Mouse (Mus musculus) G1E-ER4 (cell line): Measurements from ENCODE around the gene Slc52a3. TPM values are rescaled to one million over a fixed set of nuclear protein-coding genes. Genes with fewer than 3 reads are reported as not detected.

Source experiments
- GATA1 ChIP-seq: IDR thresholded peaks from one replicate; pipeline ENCODE4 v1.8.0; 2012; ENCODE audit warnings: low read length, inconsistent platforms
- polyA plus RNA-seq: library from polyadenylated mRNA; stranded (reverse); fragments of >175 nt; gene quantifications from 2 replicates; pipeline ENCODE4 v1.2.3, GENCODE M21; 2012

Slc52a3 gene
- polyA plus RNA-seq, 1 experiment, result not detected

GRCm38 (mm10) chr2:152010251-152010650 is 13.9 kb downstream of the Slc52a3 start:
- TF ChIP-seq GATA1, result no peak

DNA sequence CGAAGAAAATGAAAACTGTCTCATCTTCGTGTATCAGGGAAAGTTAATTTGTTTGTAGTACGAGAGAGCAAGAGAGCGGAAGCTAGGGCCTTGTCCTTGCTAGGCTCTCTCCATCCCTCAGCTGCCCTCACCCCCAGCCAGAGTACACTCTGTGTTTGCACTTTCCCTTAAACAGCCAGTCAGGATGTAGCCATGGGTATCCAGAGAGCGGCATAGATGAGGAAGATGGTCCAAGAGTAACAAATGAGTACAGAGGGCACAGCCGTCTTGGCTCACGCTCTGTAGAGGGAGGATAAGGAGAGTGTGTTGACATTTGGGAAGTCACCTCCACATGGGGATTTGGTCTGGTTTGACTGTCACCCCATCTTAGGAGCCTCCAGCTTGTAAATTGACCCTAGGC is 14.3 kb downstream of the Slc52a3 start:
- no peak for TF ChIP-seq GATA1

GRCm38 (mm10) chr2:152011724-152012123 is 15.4 kb downstream of the Slc52a3 start:
- TF ChIP-seq GATA1, result no peak

GRCm38 (mm10) chr2:152012222-152012621 is 15.9 kb downstream of the Slc52a3 start:
- no peak for TF ChIP-seq GATA1

- no peak for TF ChIP-seq GATA1
Observed at GRCm38 (mm10) chr2:152012701-152013100, 16.4 kb downstream of the Slc52a3 start.

DNA sequence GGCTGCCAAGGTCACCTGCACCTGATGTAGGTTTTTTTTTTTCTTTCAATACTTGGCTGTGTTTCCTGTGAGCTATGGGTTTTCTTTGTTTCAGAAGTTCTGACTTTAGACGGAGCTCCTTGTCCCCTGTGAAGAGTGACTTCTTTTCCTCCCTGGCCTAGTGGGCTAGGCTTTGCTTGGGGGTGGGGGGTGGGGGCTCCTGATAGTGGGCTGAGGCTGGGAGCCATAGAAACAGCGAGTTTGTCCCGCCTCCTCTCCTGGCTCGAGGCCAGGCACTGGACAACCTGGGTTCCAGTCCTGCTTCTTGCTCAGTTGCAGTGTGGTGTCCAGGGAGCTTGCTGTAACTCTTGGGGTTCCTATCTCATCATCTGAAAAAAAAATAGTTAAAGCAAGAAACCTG is 19.7 kb downstream of the Slc52a3 start:
- no peak for TF ChIP-seq GATA1

DNA sequence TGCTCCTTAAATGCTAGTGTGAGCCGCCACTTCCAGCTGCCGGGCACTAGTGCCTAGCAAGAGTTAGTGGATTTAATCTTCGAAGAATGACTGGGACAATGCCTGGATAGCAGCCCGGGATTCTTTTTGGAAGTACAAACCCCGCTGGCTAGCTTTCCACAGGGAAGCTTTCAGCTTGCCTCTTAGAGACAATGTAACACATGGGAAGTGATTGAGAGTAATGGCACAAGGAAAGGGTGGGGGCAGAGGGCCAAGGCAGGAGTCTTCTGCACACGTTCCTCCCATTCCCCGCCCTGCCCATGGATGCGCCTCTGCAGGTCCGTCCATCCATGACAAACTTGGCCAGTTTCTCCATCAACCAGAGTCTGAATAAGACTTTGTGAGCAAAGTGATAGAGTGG is 20.4 kb downstream of the Slc52a3 start:
- no peak for TF ChIP-seq GATA1

DNA sequence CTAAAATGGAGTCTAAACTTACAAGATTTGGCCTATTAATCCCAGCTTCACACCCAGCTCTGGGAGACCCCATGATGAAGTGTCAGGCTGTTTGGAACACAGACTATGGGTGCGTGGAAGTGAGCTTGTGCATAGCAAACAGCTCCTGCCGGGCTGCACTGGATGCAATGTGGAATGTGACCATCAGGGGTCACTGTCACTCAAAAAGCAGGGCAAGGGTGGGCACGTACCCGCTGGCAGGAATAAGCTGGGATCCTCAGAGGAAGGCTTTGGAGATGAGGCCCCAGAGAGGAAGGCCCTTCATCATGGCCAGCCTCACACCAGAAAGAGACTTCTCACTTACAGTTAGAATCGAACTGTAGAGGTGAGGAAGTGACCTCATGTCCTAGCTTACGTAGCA is 23.9 kb downstream of the Slc52a3 start:
- TF ChIP-seq GATA1, result no peak

DNA sequence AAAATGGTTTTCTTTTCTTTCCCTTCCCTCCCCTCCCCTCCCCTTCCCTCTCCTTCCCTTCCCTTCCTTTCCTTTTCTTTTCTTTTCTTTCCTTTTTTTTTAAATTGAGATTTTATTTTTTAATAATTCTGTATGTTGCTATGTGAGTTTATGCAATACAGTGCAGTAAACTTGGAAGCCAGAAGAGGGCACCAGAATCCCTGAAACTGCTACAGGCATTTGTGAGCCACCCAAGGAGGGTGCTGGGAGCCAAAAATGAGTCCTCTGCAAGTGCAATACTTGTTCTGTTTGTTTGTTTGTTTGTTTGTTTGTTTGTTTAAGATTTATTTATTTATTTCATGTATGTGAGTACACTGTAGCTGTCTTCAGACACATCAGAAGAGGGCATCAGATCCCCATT is 25.7 kb downstream of the Slc52a3 start:
- no peak for TF ChIP-seq GATA1

- no peak for TF ChIP-seq GATA1
Observed at GRCm38 (mm10) chr2:152024883-152025422, 28.6 kb downstream of the Slc52a3 start.

DNA sequence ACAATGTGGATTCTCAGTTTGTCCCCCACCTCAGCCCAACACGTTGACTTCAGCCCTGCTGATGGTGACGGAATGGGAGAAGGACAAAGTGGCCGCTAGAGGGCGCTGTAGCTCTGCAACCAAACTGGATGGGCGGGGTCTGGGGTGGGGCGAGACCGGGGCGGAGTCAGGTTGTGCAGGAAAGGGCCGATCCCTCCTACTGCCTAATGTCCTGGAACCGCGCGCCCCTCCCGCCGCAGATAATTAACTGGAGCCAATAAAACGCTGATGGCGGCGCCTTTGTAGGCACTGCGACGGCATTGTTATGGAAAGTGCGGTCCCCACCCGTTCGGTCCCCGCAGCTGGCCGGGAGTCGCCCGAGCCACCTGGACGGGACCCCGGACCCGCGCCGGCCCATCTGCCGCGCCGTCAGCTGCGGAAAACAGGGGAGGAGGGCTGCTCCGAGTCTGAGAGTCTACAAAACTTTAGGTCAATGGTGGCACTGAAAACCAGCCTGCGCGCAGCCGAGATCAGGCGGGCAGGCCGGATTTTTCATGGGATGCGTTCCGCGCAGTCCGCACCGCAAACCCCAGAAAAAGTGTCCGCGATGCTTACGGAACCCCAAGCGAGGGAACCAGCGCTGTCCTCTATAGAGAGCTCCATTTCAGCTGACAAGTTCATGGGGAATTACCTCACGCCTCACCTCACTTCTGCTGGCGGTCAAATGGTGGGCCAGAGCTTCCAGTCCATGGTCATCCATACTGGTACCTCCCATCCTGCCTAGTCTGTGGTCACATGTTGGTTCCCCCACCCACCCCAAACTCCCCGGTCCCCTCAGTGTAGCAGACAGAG is 33.2 kb downstream of the Slc52a3 start:
- no peak for TF ChIP-seq GATA1

DNA sequence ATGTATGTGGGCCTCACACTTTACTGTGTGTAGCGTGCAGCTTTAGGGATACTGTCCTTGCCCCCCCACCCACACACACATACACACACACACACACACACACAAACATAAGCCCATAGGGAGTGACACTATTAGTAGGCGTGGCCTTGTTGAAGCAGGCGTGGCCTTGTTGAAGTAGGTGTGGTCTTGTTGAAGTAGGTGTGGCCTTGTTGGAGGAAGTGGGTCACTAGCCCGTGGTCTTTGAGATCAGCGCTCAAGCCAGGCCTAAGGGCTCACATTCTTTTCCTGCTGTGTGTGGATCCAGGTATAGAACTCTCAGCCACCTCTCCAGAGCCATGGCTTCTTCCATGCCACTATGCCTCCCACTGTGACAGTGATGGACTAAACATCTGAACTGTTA is 34.7 kb downstream of the Slc52a3 start:
- no peak for TF ChIP-seq GATA1

DNA sequence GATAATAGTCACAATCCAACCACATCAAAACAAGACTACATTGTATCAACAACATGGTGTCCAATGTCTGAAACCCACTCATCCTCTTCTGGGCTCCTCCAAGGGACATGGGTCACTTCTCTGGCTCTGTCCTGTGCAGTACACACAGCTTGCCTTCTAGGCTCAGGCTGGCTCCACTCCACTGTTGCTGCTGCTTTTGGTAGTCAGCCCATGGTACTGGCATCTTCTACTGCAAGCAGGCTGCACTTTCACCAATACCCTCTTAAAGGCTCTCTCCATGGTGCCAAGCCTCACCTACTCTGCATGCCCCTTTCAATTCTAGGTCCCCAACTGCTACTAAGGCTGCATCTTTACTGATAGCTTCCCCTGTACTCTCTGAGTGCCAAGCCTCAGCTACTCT is 43.8 kb downstream of the Slc52a3 start:
- TF ChIP-seq GATA1, result no peak

DNA sequence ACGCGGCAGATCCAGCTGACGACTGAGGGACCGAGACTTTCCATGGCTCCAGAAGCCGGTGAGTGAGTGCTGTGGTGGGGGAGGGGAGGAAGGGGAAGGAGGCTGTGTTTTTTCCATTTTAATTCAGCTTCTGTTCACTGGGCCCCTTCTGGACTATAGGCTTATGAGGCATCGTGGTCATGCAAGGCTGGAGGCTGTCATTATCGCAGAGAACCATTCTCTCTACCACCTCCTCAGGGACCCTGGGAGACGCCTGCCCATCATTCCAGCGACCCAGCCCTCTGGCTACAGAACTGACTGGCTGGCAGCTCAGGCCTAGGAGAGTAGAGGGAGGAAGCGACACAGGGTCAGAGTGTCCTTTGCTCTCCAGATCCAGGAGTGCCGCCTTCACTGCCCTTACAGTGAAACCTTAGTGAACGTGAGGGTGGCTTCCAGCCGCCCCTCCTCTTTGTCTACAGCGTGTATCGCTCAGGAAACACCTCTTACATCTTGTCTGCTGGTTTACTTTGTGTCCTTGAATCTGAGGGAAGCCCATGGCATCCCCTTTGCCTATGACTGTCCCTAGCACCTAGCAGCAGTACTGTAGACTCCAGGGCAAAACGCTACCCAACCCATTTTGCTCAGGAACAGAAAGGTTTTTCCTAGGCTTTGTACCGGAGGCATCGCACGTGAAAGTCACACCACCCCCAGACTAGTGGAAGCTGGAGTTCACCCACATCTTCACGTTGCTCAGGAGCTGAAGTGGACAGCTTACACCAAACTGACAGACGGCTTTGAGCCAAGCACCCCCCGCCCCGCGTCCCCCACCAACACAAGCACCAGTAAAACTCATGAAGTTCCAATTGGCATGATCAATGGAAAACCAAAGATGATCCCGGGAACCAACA is 51.0 kb downstream of the Slc52a3 start:
- TF ChIP-seq GATA1, result no peak

GRCm38 (mm10) chr2:152048003-152048980 is 52.0 kb downstream of the Slc52a3 start:
- TF ChIP-seq GATA1, result no peak
